Mouse (Mus musculus): ENCODE measurements around the gene St3gal3.

DNA sequence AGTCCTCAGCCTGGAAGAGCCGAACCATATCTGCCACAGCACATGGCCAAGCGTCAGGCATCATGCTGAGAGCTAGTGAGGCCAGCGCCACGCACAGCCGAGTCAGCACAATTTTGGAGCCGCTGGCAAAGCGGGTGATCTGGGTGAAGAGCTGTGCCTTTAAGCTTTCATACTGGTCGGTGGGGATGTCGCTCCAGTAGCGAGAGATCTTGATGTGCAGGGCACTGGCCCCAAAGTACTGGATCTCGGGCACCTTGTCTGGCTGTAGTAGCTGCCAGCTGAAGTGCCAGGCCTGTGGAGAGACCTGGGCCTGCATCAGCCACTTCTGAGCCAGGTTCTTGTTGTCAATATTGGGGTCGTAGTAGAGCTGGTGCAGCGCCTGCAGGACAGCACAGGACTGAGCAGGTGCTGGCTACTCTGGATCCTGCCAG, 222.6 kb downstream of the St3gal3 start:
- no peak for TF ChIP-seq CTCF (IDR thresholded peaks at IDR 0.05; ENCODE audit: extremely low read depth, insufficient read length, insufficient replicate concordance, low read depth, low read length)
- no peak for TF ChIP-seq POLR2A (IDR thresholded peaks at IDR 0.05; ENCODE audit: low read depth, low read length)
